Mouse (Mus musculus) embryonic fibroblast, embryonic 13.5 days (primary cell): ENCODE measurements around the gene Ap3d1.

ENCODE experiments used
- CTCF ChIP-seq: IDR thresholded peaks from 2 replicates; pipeline ENCODE4 v1.5.1; 2011; ENCODE audit warnings: mild to moderate bottlenecking, control low read depth, low read length, moderate library complexity, borderline replicate concordance; ENCODE audit not compliant: insufficient read depth
- POLR2A ChIP-seq: IDR thresholded peaks from 2 replicates; pipeline ENCODE4 v1.6.1; 2011; ENCODE audit warnings: low read depth, mild to moderate bottlenecking, control low read depth, low read length, moderate library complexity

DNA sequence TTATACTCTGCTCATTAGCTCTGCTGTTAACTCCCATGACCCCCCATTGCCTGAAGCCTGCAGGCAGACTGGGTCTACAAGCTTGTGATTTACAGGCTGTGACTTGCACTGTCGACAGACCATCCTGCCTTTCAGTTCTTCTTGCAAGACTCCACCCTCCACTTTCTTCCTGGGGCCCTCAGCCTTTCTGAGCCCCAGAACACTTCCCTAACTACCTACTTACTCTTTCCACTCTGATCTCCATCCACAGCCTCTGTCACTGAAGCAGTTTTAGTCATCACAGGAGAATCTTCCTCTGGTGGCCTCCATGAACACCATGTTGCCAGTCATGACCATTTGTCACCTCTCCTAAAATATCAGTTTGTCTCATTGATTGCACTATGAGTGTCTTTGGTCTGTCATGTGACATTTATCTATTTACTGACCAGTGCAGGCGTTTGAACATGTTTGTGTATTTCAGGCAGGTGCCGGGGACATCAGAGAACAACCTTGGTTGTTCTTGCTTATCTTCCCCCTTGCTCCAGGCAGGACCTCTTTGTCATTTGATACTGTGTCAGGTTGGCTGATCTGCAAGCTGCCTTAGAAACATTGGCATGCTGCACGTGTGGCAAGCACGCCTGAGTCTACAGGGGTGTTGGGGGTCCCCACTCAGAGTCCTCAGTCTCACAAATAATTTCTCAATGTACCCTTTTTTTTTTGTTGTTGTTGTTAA is 78.4 kb downstream of the Ap3d1 start:
- TF ChIP-seq POLR2A (no peak), CTCF (no peak)
